Mouse (Mus musculus): Measurements from ENCODE around the gene BC107364.
"Not testable (repeated sequence)": the region's sequence is repeated elsewhere in the genome, so short reads cannot be mapped to it uniquely, and the experiment has no call there.

The BC107364 gene

GRCm38 (mm10) chr3:96485361-96485760 lies 33.3 kb upstream of the BC107364 start:
- DNase-seq, result no peak

DNA sequence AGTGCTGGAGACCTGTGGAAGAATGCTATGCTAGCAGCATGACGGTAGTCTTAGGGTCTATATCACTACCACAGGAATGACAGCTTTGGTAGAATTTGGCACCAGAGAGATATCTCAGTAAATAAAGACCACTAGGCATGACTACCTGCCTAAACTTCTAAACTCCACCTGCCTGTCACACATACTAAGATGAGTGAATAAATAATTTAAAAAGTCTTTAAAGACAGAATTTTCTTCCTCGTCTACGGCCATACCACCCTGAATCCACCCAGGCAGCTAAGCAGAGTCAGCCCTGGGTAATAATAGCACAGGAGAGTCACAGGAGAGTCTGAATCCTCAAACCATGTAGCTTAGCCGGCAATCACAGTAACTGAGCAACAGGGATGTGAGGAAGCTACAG lies 32.8 kb upstream of the BC107364 start:
- no peak for DNase-seq

- DNase-seq, result no peak
Observed at GRCm38 (mm10) chr3:96483946-96484345, 31.8 kb upstream of the BC107364 start.

DNA sequence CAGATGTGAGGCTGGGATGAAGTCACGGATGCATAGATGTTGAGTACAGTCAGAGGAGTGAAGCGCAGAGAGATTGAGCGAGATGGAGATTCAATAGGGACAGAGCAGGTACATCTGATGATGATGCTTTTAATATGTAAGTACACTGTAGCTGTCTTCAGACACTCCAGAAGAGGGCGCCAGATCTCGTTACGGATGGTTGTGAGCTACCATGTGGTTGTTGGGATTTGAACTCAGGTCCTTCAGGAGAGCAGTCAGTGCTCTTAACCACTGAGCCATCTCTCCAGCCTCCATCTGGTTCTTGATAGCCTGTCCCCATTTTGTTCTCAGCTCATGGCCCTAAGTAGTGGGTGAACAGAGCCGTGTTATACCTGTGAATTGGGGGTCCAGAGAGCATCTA lies 30.9 kb upstream of the BC107364 start:
- not testable (repeated sequence) for DNase-seq

DNA sequence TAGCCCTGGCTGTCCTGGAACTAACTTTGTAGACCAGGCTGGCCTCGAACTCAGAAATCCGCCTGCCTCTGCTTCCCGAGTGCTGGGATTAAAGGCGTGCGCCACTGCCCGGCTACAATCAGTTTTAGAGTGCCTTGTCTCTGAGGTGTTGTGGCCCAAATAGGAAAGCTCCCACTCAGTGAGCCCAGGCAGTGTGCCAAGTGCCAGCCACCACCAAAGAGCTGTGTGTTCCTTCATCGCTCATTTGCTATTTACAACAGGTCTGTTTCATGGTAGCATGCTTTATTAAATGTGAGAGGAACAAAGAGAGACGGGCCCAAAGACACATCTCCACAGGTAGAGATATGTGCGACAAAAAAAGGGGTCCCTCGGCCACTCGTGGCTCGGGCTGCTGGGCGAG lies 30.3 kb upstream of the BC107364 start:
- DNase-seq, result no peak

- DNase-seq, result no peak
Observed at GRCm38 (mm10) chr3:96481856-96482255, 29.8 kb upstream of the BC107364 start.

DNA sequence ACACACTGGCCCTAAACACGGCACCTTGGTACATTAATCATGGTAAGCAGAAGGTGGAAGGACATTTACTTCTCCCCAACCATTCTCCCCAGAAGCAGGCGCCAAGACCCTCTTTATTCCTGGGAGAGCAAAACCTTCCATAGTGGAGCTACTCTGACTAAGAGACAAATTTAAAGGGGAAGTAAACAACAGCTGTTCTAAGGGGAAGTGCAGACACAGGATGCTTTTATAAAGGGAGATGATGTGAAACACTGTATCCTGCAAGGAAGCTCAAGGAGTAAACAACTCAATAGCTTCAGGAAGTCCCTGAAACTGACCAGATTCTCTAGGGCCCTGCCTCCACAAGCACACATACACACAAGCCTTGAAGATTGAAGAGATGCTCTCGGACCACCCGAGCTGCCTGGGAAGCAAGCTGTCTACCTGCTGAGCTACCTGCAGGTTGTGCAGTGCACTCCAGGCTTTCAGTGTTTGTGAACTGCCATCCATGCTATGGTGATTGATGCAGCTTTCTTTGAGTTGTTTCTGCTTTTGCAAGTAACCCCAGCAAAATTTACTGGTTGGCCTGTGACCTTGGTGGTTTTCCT lies 28.7 kb upstream of the BC107364 start:
- no peak for DNase-seq

- DNase-seq, result no peak
Observed at GRCm38 (mm10) chr3:96479249-96479648, 27.1 kb upstream of the BC107364 start.

DNA sequence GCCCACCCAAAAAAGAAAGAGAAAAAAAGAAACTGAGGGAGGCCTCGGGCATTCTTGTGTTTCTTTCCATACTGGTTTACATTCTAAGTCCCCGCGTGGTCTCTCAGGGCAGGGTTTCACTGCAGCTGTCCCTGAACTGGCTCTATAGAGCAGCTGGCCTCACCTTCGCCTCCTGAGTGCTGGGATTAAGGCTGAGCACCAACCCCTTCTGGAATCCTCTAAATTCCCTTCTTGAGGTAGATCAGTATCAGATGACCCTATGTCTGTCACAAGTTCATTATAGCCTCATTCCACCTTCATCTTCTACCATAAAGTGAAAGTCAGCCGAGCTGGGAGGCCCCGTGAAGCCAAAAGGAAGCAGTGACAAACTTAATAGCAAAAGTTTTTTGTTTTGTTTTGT lies 25.5 kb upstream of the BC107364 start:
- DNase-seq, result no peak

DNA sequence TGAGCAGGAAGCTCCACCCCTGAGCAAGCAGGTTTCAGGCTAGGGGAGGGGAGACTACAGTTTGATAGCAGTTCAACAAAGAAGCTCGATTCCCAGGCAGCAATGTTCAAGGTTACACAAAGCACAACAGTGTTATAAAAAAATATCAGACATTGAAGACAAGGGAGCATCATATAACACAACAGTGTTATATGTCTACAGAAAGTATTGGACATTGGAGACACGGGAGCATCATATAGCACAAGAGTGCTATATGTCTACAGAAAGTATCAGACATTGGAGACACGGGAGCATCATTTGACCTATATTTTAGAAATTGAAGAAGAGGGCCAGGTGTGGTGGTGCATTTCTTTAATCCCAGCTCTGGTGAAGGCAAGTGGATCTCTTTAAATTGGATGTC lies 25.0 kb upstream of the BC107364 start:
- no peak for DNase-seq

DNA sequence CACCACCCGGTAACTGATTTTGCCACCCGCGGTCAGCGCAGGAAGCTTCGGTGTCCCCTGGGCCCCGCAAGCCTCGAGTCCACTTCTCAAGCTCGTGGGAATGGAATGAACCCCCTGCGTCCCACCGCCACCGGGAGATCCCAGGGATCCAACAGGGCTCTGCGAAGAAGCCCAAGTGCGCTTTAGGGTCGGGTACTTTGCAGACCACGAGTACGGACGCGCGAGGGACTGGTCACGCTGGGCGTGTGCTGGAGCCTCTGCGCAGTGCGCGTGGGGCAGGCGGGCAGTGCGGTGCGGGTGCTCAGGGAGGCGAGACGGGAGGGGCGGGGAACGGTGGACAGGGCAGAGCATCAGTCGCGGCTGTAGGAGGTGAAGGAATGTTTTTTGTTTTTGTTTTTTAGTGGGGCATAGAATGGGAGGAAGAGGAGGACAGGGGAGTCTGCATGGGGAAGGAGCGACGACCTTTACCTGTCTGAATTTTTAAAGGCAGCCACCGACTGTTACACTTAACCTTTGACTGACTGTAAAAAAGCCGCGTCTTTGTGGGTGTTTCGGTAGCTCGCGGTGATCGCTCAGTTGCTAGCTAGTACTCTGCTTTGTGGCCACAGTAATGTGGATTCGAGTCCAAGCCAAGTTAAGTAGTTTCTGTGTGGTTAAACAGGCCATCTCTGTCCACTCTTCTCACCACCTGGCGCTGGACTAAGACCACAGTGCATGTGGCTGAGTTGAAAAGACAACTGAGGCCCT lies 23.0 kb upstream of the BC107364 start:
- DNase-seq, result no peak

DNA sequence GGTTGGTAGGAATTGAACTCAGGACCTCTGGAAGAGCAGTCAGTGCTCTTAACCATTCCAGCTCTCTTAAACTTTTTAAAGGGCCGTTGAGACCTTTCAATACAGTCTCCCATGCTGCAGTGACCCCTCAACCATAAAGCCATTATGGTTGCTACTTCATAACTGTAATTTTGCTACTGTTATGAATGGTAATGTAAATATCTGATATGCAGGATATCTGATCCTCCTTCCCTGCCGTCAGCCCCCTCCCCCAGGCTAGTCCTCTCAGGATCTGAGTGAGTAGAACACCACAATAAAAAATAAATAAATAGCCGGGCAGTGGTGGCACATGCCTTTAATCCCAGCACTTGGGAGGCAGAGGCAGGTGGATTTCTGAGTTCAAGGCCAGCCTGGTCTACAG lies 21.4 kb upstream of the BC107364 start:
- DNase-seq, result not testable (repeated sequence)

- DNase-seq, result no peak
Observed at GRCm38 (mm10) chr3:96472066-96472465, 20.0 kb upstream of the BC107364 start.

DNA sequence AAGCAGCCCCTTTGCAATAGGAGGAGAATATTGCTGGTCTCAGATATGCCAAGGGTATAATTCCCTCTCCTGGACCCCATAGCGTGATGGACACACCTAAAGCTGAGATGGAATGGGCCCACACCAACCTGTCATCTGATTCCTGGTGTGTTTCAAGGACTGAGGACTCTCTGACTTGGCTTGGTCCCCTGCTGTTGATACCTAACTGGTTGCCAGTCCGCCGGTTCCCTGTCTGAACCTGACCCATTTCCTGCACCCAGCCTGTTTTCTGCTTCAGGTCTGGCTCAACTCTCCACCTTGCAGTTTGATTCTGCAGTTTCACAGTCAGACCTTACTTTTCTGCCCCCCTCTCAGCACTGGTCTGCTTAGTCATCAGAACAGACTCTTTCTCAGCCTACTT lies 17.5 kb upstream of the BC107364 start:
- DNase-seq, result no peak

GRCm38 (mm10) chr3:96468335-96468734 lies 16.2 kb upstream of the BC107364 start:
- not testable (repeated sequence) for DNase-seq

DNA sequence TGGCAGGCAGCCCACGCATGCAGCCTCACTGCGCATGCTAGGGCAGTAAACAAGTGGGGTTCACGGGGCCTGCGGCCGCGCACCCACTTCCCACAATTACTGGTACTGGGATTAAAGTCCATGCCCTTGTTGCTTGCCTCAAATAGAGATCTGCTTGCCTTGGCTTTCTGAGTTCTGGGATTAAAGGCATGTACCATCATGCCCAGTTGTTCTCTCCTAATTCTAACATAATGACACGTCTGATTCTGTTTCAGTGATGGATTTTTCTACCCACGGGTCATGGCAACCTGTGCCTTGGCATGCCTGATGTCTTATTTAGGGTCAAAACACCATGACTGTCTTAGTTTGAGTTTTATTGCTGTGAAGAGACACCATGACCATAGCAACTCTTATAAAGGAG lies 15.5 kb upstream of the BC107364 start:
- no peak for DNase-seq

DNA sequence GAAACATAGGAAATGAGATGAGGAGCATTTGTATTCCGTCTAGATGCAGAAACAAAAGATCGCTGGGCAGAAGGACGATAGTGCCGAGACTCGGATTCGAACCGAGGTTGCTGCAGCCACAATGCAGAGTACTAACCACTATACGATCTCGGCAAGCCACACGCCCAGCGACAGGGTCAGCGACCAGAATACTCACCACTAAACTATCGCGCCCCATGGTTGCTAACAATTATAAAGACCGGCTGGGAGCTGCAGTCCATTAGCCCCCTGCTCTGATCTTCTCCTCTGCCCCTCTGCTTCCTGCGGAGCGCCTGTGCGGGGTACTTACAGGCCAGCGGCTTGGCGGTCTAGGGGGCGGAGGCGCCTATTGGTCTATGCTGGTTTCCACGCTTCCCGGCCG lies 11.8 kb upstream of the BC107364 start:
- no peak for DNase-seq

DNA sequence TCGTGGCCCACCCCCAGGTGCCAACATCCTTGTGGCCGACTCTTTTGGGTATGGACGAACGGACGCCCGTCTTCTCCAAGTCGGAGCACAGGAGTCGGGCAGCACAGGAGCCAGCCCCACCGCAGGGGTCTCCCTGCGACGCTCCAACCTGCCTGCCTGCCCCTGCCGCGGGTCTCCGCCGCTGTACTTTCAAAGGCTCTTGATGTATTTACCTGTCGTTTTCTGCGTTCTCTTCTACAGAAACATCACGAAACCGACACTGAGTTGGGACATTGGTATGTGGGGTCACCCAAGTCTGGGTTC lies 8.4 kb upstream of the BC107364 start:
- not testable (repeated sequence) for DNase-seq

DNA sequence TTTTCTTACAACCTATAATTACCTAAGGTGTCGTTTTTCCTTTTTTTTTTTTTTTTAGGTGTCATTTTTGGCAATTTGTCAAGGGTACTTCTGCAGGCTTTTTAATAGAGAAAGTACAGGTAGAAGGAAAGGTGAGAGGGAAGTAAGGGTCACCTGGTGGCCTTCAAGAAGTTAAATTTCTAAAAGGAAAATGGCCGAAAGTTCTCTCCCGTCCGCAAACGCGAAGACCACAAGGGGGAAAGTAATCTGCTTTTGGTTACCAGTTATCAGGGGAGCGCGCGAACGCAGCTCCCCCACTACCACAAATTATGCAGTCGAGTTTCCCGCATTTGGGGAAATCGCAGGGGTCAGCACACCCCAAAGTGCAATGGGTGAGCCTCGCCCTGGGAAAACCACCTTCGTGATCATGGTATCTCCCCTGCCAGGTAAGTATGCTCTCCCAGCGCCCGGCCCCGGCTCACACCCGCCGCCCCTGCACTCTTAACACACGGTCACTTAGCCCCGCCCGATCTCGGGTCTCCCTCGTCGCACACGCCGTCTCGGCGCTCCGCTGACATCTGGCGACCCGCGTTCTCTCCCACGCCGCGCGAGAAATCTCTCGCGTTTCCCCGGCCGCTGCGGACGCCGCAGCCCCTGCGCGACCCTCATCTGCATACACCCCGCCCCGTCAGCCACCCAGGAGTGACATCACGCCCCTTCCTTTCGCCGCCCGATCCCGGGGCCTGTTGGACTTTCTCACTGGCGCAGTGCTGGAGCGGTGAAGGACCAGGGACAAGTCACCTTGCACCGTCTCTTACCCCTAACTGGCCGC lies 7.9 kb upstream of the BC107364 start:
- DNase-seq, result not testable (repeated sequence)

DNA sequence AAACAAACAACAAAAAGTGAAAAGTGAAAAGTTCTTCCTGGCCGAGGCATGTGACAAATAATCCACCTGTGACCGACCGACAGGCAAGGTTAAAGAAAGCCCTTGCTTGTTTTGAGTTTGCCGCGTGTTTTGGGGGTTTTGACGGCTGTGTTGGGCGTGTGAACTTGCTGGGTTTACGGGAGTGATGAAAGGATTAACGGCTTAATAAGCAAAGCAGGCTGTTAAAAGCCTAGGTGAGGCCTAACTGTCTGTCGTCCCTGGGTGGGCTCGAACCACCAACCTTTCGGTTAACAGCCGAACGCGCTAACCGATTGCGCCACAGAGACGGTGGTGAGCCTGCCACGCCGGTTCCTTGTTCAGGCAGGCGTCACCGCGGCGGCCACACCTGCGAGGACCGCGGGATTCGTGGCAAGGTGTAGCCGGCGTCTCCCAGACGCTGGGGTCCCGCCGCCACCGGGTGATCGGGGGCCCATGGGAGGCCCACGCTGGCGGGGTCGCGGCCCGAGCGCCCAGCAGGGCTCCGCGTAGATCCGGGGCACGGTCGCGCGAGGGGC lies 6.9 kb upstream of the BC107364 start:
- DNase-seq, result not testable (repeated sequence)

DNA sequence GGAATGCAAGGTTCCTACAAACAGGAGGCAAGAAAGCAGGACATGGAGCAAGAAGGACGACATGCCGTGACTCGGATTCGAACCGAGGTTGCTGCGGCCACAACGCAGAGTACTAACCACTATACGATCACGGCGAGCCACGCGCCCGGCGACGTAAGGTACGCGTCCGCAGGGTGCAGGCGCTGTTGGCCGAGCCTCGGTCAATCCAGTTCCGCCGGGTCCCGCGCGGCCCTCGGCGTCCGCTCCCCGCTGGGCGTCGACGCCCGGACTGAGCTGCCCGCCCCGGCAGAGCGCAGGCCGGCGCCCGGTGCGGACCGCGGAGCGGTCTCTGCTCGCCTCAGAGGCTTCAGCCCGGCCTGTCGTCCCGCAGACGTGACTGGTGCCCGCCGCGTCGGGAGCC lies 5.9 kb upstream of the BC107364 start:
- DNase-seq, result not testable (repeated sequence)

DNA sequence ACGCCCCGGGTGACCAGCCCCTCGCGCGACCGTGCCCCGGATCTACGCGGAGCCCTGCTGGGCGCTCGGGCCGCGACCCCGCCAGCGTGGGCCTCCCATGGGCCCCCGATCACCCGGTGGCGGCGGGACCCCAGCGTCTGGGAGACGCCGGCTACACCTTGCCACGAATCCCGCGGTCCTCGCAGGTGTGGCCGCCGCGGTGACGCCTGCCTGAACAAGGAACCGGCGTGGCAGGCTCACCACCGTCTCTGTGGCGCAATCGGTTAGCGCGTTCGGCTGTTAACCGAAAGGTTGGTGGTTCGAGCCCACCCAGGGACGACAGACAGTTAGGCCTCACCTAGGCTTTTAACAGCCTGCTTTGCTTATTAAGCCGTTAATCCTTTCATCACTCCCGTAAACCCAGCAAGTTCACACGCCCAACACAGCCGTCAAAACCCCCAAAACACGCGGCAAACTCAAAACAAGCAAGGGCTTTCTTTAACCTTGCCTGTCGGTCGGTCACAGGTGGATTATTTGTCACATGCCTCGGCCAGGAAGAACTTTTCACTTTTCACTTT lies 847 bp downstream of the BC107364 start:
- not testable (repeated sequence) for DNase-seq

DNA sequence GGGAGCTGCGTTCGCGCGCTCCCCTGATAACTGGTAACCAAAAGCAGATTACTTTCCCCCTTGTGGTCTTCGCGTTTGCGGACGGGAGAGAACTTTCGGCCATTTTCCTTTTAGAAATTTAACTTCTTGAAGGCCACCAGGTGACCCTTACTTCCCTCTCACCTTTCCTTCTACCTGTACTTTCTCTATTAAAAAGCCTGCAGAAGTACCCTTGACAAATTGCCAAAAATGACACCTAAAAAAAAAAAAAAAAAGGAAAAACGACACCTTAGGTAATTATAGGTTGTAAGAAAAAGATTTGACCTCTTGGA lies 1.6 kb downstream of the BC107364 start:
- not testable (repeated sequence) for DNase-seq
